Mouse (Mus musculus): ENCODE data around the gene Pogz. TPM values are rescaled to one million over a fixed set of nuclear protein-coding genes. Genes with fewer than 3 reads are reported as not detected.

Pogz gene
- polyA plus RNA-seq, 1 experiment, result 69.6 TPM

DNA sequence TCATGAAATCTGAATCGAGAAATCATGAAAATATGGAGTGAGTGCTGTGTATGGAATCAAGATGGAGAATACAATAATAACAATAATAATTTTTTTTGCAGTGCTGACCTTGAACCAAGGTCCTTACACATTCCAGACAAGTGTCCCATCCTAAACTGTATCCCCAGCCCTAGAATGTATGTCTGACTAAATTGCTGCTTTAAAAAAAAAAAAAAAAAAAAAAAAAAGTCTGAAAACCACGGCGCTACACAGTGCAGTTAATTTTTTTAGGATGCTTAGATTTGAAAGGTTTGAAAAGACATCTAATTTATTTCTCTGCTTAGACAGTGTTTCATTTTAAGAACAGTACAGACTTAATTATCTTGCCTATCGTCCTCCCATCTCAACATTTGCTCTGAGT lies 15.3 kb upstream of the Pogz start:
- Histone ChIP-seq H3K4me1 (replicated peaks; ENCODE audit: control insufficient read depth, insufficient read depth, low read length) (peaks cover 3% of the 10 kb centered on the region), H3K4me3 (ENCODE audit: control insufficient read depth, insufficient read depth, low read length) (no peak overlapping the region), H3K27ac (ENCODE audit: control insufficient read depth, insufficient read depth, low read length) (no peak overlapping the region), H3K27me3 (ENCODE audit: control insufficient read depth, insufficient read depth, low read length) (peaks cover 2% of the 10 kb centered on the region), H3K36me3 (ENCODE audit: control insufficient read depth, insufficient read depth, low read length) (no peaks in the 10 kb centered on the region)
- 74% methylated on average over 4 of the region's 4 CpGs for WGBS
- TF ChIP-seq CTCF (IDR thresholded peaks at IDR 0.05; ENCODE audit: borderline replicate concordance, control insufficient read depth, extremely low read depth, insufficient read depth, low read length, poor library complexity) (no peak), POLR2A (IDR thresholded peaks at IDR 0.05; ENCODE audit: control insufficient read depth, extremely low read depth, insufficient read depth, low read length, poor library complexity) (no peak)
- DNase-seq, result no peak

DNA sequence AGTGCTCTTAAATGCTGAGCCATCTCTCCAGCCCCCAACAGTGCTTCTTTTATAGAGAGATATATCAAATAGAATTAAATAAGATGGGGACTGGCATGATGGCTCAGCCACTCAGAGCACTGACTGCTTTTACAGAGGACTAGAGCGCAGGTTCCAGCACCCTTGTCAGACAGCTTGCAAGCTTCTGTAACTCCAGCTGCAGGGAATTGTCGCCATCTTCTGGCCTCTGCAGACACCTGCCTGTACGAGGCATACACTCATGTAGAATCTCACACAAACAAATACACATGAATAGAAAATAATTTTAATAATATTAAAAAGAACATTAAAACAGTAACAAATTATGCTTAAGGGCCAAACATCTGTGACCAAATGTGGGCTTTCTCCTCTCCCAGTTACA lies 13.3 kb upstream of the Pogz start:
- TF ChIP-seq CTCF (IDR thresholded peaks at IDR 0.05; ENCODE audit: borderline replicate concordance, control insufficient read depth, extremely low read depth, insufficient read depth, low read length, poor library complexity), result no peak
- no peak for TF ChIP-seq POLR2A (IDR thresholded peaks at IDR 0.05; ENCODE audit: control insufficient read depth, extremely low read depth, insufficient read depth, low read length, poor library complexity)
- H3K27ac ChIP-seq (ENCODE audit: control insufficient read depth, insufficient read depth, low read length), result no peak overlapping the region
- 96% methylated on average over 3 of the region's 3 CpGs for WGBS
- H3K36me3 ChIP-seq (ENCODE audit: control insufficient read depth, insufficient read depth, low read length), result no peaks in the 10 kb centered on the region
- H3K4me1 ChIP-seq (replicated peaks; ENCODE audit: control insufficient read depth, insufficient read depth, low read length), result peaks cover 3% of the 10 kb centered on the region
- peaks cover 2% of the 10 kb centered on the region for H3K27me3 ChIP-seq (ENCODE audit: control insufficient read depth, insufficient read depth, low read length)
- H3K4me3 ChIP-seq (ENCODE audit: control insufficient read depth, insufficient read depth, low read length), result no peak overlapping the region
- DNase-seq, result no peak

DNA sequence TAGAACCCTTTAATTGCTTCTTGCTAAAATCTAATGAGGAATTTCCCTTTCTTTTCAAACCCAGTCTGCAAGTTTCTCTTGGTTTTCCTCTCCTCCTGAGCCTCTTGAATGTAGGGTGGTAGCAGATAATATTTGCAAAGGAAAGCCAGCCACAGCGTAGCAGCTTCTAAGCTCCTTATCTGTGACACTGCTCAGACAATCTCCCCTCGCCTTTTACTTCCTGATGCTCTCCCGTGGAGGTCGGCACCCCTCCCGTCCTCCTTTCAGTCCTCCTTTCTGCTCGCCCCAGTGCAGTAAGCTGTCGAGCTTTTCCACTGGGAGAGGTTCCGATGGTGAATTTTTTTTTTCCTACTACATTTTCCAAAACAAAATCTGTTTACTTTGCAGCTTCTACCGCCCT lies 5.3 kb upstream of the Pogz start:
- Histone ChIP-seq H3K4me1 (replicated peaks; ENCODE audit: control insufficient read depth, insufficient read depth, low read length) (no peaks in the 10 kb centered on the region), H3K36me3 (ENCODE audit: control insufficient read depth, insufficient read depth, low read length) (no peaks in the 10 kb centered on the region), H3K4me3 (ENCODE audit: control insufficient read depth, insufficient read depth, low read length) (no peak overlapping the region), H3K27me3 (ENCODE audit: control insufficient read depth, insufficient read depth, low read length) (no peaks in the 10 kb centered on the region), H3K27ac (ENCODE audit: control insufficient read depth, insufficient read depth, low read length) (no peak overlapping the region)
- 25% methylated on average over 9 of the region's 9 CpGs for WGBS
- no peak for DNase-seq
- TF ChIP-seq CTCF (IDR thresholded peaks at IDR 0.05; ENCODE audit: borderline replicate concordance, control insufficient read depth, extremely low read depth, insufficient read depth, low read length, poor library complexity) (no peak), POLR2A (IDR thresholded peaks at IDR 0.05; ENCODE audit: control insufficient read depth, extremely low read depth, insufficient read depth, low read length, poor library complexity) (no peak)

DNA sequence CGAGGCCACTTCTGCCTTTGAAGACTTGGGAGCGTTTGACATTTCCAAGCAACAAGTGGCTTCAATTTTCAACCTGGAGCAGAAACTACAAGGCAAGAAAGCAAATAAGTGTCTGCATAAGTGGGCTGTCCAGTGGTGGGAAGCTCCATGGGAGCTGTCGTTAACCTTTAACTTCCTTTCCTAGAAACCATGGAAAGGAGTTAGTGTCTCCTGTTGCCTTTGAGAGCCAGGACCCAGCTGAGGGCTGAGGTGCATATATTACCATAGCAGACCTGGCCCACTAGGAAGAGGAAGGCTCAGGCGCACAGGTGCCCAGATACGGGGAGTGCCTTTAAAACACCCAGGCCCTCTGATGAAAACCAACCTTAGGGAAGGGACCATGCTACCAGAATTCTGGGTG lies 4.7 kb upstream of the Pogz start:
- 84% methylated on average over 5 of the region's 5 CpGs for WGBS
- no peak overlapping the region for H3K4me3 ChIP-seq (ENCODE audit: control insufficient read depth, insufficient read depth, low read length)
- H3K27ac ChIP-seq (ENCODE audit: control insufficient read depth, insufficient read depth, low read length), result no peak overlapping the region

DNA sequence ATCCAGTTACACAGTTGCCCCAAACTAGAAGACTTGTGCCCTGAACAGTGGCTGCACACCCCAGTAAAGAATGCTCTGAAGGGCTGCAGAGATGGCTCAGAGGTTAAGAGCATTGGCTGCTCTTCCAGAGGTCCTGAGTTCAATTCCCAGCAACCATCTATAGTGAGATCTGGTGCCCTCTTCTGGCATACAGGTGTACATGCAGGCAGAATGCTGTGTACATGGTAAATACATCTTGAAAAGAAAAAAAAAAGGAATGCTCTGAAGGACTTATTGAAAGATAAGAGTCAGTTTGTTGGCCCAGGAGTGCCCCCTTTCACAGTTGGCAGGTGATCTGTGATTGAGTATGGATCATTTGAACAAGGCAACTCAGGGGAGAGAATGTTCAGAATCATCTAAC lies 4.0 kb upstream of the Pogz start:
- Histone ChIP-seq H3K27me3 (ENCODE audit: control insufficient read depth, insufficient read depth, low read length) (no peaks in the 10 kb centered on the region), H3K4me3 (ENCODE audit: control insufficient read depth, insufficient read depth, low read length) (no peak overlapping the region), H3K36me3 (ENCODE audit: control insufficient read depth, insufficient read depth, low read length) (no peaks in the 10 kb centered on the region), H3K27ac (ENCODE audit: control insufficient read depth, insufficient read depth, low read length) (no peak overlapping the region), H3K4me1 (replicated peaks; ENCODE audit: control insufficient read depth, insufficient read depth, low read length) (no peaks in the 10 kb centered on the region)
- DNase-seq, result no peak
- TF ChIP-seq POLR2A (IDR thresholded peaks at IDR 0.05; ENCODE audit: control insufficient read depth, extremely low read depth, insufficient read depth, low read length, poor library complexity) (no peak), CTCF (IDR thresholded peaks at IDR 0.05; ENCODE audit: borderline replicate concordance, control insufficient read depth, extremely low read depth, insufficient read depth, low read length, poor library complexity) (no peak)

More for the DNA sequence above, 4.7 kb upstream of the Pogz start:
- H3K36me3 ChIP-seq (ENCODE audit: control insufficient read depth, insufficient read depth, low read length), result no peaks in the 10 kb centered on the region
- H3K27me3 ChIP-seq (ENCODE audit: control insufficient read depth, insufficient read depth, low read length), result no peaks in the 10 kb centered on the region
- no peaks in the 10 kb centered on the region for H3K4me1 ChIP-seq (replicated peaks; ENCODE audit: control insufficient read depth, insufficient read depth, low read length)
- no peak for DNase-seq
- TF ChIP-seq CTCF (IDR thresholded peaks at IDR 0.05; ENCODE audit: borderline replicate concordance, control insufficient read depth, extremely low read depth, insufficient read depth, low read length, poor library complexity), result no peak
- no peak for TF ChIP-seq POLR2A (IDR thresholded peaks at IDR 0.05; ENCODE audit: control insufficient read depth, extremely low read depth, insufficient read depth, low read length, poor library complexity)

DNA sequence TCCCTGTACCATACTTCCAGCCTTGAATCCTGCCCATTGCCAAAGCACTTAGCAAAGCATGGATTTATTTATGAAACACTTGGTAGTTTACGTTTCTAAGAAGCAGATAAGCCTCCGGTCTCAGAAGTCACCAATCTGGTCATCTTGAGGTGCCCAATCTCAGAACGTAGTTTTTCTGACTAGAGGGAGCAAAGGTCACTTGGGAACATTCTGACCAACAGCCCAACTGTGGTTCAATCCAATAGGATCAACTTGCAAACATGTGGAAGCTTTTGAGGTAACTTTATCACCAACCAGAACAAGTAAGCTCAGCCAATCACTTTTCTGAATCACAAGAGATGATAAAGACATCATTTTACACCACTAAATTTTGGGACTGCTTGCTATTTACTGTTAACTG lies 2.0 kb upstream of the Pogz start:
- H3K4me1 ChIP-seq (replicated peaks; ENCODE audit: control insufficient read depth, insufficient read depth, low read length), result peaks cover 2% of the 10 kb centered on the region; the same call in 1 of the 2 replicates
- no peak for TF ChIP-seq POLR2A (IDR thresholded peaks at IDR 0.05; ENCODE audit: control insufficient read depth, extremely low read depth, insufficient read depth, low read length, poor library complexity)
- no peak for TF ChIP-seq CTCF (IDR thresholded peaks at IDR 0.05; ENCODE audit: borderline replicate concordance, control insufficient read depth, extremely low read depth, insufficient read depth, low read length, poor library complexity)
- H3K27ac ChIP-seq (ENCODE audit: control insufficient read depth, insufficient read depth, low read length), result no peak overlapping the region
- H3K36me3 ChIP-seq (ENCODE audit: control insufficient read depth, insufficient read depth, low read length), result no peaks in the 10 kb centered on the region
- no peak overlapping the region for H3K4me3 ChIP-seq (ENCODE audit: control insufficient read depth, insufficient read depth, low read length)
- WGBS, result 90% methylated on average over 3 of the region's 3 CpGs
- DNase-seq, result no peak
- H3K27me3 ChIP-seq (ENCODE audit: control insufficient read depth, insufficient read depth, low read length), result no peaks in the 10 kb centered on the region

DNA sequence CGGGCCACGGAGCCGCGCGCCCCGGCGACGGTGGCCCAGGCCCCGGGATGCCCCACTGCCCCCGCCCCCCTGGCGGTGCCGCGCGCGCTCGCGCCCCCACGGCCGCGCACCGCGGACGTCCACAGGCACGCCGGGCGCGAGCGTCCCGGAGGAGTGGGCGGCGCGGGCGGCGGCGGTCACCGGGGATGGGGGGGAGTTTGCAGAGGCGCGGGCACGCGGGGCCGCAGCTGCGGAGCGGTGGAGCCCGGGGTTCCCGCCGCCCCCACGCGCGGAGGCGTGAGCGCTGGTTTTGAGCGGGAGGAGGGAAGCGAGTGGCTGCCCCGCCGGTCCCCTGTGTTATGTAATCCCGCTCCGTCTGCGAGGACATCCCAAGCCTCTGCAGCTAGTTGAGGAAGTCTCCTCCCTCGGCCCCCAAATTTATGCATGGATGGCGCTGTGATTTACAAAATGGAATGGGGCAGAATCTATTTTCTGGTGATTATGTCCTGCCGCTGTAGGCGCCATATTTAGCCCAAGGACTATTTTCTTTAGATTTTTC lies 661 bp downstream of the Pogz start:
- H3K4me1 ChIP-seq (replicated peaks; ENCODE audit: control insufficient read depth, insufficient read depth, low read length), result peaks cover 2% of the 10 kb centered on the region; the same call in 1 of the 2 replicates
- 2% methylated on average over 52 of the region's 62 CpGs for WGBS
- TF ChIP-seq POLR2A (IDR thresholded peaks at IDR 0.05; ENCODE audit: control insufficient read depth, extremely low read depth, insufficient read depth, low read length, poor library complexity) (no peak), CTCF (IDR thresholded peaks at IDR 0.05; ENCODE audit: borderline replicate concordance, control insufficient read depth, extremely low read depth, insufficient read depth, low read length, poor library complexity) (no peak)
- H3K27ac ChIP-seq (ENCODE audit: control insufficient read depth, insufficient read depth, low read length), result peak overlapping the region; percentile 78
- H3K36me3 ChIP-seq (ENCODE audit: control insufficient read depth, insufficient read depth, low read length), result no peaks in the 10 kb centered on the region
- DNase-seq, result peak; percentile 70
- H3K27me3 ChIP-seq (ENCODE audit: control insufficient read depth, insufficient read depth, low read length), result no peaks in the 10 kb centered on the region
- peak overlapping the region; percentile 77 for H3K4me3 ChIP-seq (ENCODE audit: control insufficient read depth, insufficient read depth, low read length)
